Mouse (Mus musculus): ENCODE measurements around the gene Usp18. TPM values are rescaled to one million over a fixed set of nuclear protein-coding genes. Genes with fewer than 3 reads are reported as not detected.

The Usp18 gene
- polyA plus RNA-seq (2017; shearing (Covaris generic)) = 10 to 100 TPM; 43.1 to 57.3 TPM

DNA sequence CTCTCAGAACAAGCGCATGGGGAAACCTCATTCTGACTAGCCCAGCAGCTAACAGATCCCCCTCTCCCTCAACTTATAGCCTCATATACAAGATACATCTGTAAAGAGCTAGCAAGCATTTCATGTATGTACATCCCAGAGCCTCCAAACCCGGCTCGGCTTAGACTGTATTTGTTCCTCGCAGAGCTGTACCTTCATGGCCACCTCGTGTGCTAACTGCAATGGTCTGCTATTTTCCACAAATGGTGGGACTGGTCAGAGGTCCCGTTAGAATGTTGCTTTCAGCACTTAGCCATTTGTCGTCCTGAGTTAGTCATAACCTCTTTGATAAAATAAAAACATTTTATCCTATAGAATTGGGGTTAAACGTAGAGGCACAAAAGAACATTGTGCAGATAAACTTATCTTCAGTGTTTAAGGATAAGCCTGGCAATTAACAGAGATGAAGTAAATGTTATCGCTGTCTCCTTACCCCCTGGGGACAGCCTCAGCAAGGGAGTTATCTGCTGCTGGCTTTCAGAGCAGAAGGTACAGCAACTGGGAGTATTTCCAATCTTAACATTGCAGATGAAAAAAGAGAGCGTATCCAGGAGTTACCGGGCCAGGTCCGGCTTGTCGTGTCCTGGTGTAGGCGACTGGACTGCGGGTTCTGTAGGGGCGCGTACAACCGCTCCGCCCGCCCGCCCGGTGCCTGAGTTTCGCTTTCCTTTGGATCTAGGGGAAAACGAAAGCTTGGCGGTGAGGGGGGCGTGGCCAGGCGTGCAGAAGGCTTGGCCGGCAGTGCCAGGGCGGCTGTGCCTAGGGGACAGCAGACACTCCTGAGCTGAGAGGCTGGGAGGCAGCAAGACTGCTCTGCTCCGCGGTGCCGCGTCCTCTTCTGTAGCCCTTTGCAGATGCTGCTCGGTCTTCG is at the start of gene Usp18:
Usp18 (plus strand) TSS at position 780 of the 910 bp plus-strand sequence.

GRCm38 (mm10) chr6:121210149-121210925 is 35.4 kb upstream of the Usp18 start, which contains the start of gene Tuba8:
Gene Tuba8 (plus strand): TSS chr6:121210696.

GRCm38 (mm10) chr6:121299954-121300353 is 54.2 kb downstream of the Usp18 start, which contains the start of gene Slc6a13:
Gene Slc6a13 (plus strand): TSS chr6:121300227.

Other genes starting within 250 kb of the Usp18 start
- 1 to 10 TPM; 7.8 to 9.2 TPM for gene Mical3, start 114.9 kb upstream of the Usp18 start, polyA plus RNA-seq (2017; shearing (Covaris generic))
- gene Pex26, start 62.2 kb upstream of the Usp18 start, polyA plus RNA-seq (2017; shearing (Covaris generic)) = 1 to 10 TPM; 4.6 to 5.4 TPM
- gene Tuba8, start 35.2 kb upstream of the Usp18 start, polyA plus RNA-seq (2017; shearing (Covaris generic)) = under 1 TPM in 1 of 2 experiments, not detected in 1; 0.17 TPM
- under 1 TPM; 0.30 to 0.31 TPM for gene Slc6a13, start 54.3 kb downstream of the Usp18 start, polyA plus RNA-seq (2017; shearing (Covaris generic))
- gene Slc6a12, start 97.2 kb downstream of the Usp18 start, polyA plus RNA-seq (2017; shearing (Covaris generic)) = not detected
- not detected for gene Iqsec3, start 227.8 kb downstream of the Usp18 start, polyA plus RNA-seq (2017; shearing (Covaris generic))